Comparison of ENCODE assay signal across 9 mouse cellular contexts in the genomic region with DNA sequence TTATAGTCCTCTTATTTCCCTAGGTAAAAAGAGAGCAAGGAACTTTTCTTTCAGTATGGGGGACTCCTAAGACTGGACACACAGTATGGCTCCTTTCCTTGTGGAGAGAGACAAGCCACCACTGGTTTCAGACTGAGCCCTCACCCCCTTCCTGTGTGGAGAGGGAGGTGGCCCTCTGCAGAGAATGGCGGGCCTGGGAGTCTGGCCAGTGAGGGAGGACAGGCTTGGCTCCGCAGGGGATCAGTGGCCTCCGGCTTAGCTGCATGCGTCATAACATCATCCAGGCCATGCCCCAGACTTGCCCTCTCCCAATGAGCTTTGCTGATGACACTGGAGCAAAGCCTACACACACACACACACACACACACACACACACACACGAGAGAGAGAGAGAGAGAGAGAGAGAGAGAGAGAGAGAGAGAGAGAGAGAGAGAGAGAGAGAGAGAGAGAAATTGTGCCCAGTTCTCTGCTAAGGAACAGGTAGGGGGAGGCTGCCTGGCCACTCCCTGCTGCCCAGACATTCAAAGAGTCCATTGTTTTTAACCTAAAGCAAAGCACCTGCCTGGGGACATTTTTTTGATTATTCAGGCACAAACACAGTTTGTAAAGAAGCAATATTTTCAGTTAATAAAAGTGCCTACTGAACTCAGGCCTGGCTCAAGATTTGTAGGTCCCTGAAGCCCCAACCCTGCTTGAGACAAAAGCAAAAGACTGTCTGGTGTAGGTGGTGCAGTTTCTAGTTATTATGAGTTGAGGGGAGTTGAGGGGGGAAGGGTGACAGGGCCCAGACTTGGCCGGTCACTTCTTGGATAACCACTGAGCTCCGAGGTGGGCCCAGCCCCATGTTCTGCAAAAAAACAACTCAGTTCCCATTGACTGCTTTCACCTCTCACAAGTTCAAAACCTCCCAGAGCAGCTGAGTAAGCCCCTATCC. TPM values are rescaled to one million over a fixed set of nuclear protein-coding genes. Genes with fewer than 3 reads are reported as not detected.
DNase-seq lines count a peak whose midpoint lies in the region.
"Had no signal": no experiment of that assay in that cellular context is flagged by ENCODE, and none has a peak within 500 bp of the region (broad histone marks: within the 10 kb centered on the region; RNA-seq: fewer than 3 reads in every experiment).

No protein-coding gene starts in this region.

- peak; percentile 34 for DNase-seq in kidney, adult 11 months
- DNase-seq in kidney, adult 18-20 months, result no peak
- DNase-seq in adrenal gland, postnatal 25 days, result peak; percentile 48
- DNase-seq in kidney, adult 8-10 months, result peak; percentile 24 to 42
- DNase-seq in retina, adult 2 months (ENCODE audit: low read depth, low spot score), result peak; percentile 83
- DNase-seq in thymus, postnatal 36 days, result no peak
- no peak for DNase-seq in layer of hippocampus, adult 11-12 months (ENCODE audit: low spot score)
- DNase-seq in urinary bladder, adult 18-20 months (ENCODE audit: low spot score in 2 of 2), result no peak
- DNase-seq: right cerebral cortex, postnatal 14 days had no signal

RNA-seq across cellular contexts. Expression of a gene that starts 31.9 kb away (rescaled TPM):
- total RNA-seq in adrenal gland, postnatal 25 days (2021), result 122 and 142 TPM in 2 replicates

RNA-seq across cellular contexts. Expression of a gene that starts 41.4 kb away (rescaled TPM):
- total RNA-seq in adrenal gland, postnatal 25 days (2021), result 32.9 and 38.5 TPM in 2 replicates

Comparison
In these comparisons a context has a peak if more than half of its experiments do, and no peak if none do; other contexts are left out.
1. DNase-seq: peak in kidney, adult 11 months (single experiment), adrenal gland, postnatal 25 days (single experiment), kidney, adult 8-10 months (2 of 2) and retina, adult 2 months (single experiment); none in kidney, adult 18-20 months (single experiment), thymus, postnatal 36 days (0 of 2), layer of hippocampus, adult 11-12 months (single experiment) and urinary bladder, adult 18-20 months (0 of 2).